9 mouse cellular contexts compared by ENCODE assay signal in the genomic region with DNA sequence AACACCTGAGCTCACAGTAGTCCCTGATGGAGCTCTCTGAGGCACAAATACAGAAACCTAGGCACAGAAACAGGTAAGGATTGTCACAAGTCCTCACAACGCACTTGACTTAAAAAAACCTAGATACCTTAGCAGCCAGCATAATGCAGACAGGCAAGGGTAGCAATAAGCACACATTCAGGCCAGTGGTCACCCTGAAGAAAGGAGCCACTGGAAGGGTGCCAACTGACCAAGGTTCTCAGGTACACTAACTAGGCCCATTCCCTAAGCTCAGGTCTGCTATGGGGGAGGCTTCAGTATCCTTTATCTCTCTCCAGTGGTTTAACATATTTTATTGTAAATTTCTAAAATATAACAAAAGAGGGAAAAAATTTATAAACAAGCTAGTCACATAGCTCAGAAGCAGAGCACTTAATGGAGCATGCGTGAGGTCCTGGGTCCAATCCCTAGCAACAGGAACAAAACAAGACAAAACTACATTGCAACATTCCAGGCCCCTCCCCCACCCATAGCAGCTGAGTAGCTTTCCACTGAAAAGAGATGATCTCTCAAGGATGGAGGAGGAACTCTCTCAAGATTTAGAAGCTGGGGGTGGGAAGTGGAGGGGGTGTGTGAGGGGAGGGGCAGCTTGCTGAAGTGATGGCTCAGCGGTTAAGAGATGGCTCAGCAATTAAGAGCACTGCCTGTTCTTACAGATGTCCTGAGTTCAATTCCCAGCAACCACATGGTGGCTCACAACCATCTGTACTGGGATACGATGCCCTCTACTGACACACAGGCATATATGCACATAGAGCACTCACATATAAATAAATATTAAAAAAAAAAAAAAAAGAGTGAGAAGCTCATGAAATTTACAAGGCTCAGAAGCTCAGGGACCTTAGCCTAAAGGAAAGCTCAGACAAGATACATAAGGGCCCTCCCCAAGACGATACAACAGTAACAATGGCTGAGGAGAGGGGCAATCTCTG. TPM values are rescaled to one million over a fixed set of nuclear protein-coding genes. Genes with fewer than 3 reads are reported as not detected.
DNase-seq lines count a peak whose midpoint lies in the region; TF ChIP-seq lines count a peak whose summit lies in the region.
"Had no signal": no experiment of that assay in that cellular context is flagged by ENCODE, and none has a peak within 500 bp of the region (broad histone marks: within the 10 kb centered on the region; RNA-seq: fewer than 3 reads in every experiment).

No protein-coding gene starts in this region.

- peak; percentile 56 for DNase-seq in gastrocnemius, postnatal 14 days
- DNase-seq in gastrocnemius, adult 8-10 months (ENCODE audit: low spot score in 2 of 2) = no peak
- DNase-seq in Muller cell, postnatal 12 days (ENCODE audit: inconsistent ontology term) = peak; percentile 88
- DNase-seq in heart, postnatal 4 days = peak; percentile 51
- DNase-seq in lung, postnatal 25 days (ENCODE audit: low spot score) = peak; percentile 78
- DNase-seq in T-cell, adult 2 months (ENCODE audit: low spot score) = no peak
- no peak for DNase-seq in cerebellum, postnatal 36 days
- no peak for DNase-seq in thymus, adult 2 months

- H3K27me3 ChIP-seq in thymus, adult 2 months (ENCODE audit: control insufficient read depth, insufficient read depth, low read length) = no peaks in the 10 kb centered on the region
- H3K27me3 ChIP-seq: limb, embryonic 12.5 days had no signal

- H3K36me3 ChIP-seq in thymus, adult 2 months (ENCODE audit: control insufficient read depth, insufficient read depth, low read length) = peaks cover 40% of the 10 kb centered on the region

- no peaks in the 10 kb centered on the region; the same call in 1 of the 2 replicates for H3K4me1 ChIP-seq in thymus, adult 2 months (replicated peaks; ENCODE audit: control insufficient read depth, insufficient read depth, low read length)
- H3K4me1 ChIP-seq: limb, embryonic 12.5 days had no signal

- no peak overlapping the region for H3K4me3 ChIP-seq in thymus, adult 2 months (ENCODE audit: control insufficient read depth, insufficient read depth, low read length)
- H3K4me3 ChIP-seq: limb, embryonic 12.5 days had no signal

- WGBS in thymus, adult 2 months = 97% methylated on average over 5 of the region's 5 CpGs

- intact Hi-C loops in gastrocnemius, postnatal 14 days (cut with DNase I; ENCODE audit: low total_unique reads) = no loop called here

- H3K27ac ChIP-seq in thymus, adult 2 months (ENCODE audit: control insufficient read depth, insufficient read depth, low read length) = no peak overlapping the region
- H3K27ac ChIP-seq: limb, embryonic 12.5 days had no signal

- no peak for TF ChIP-seq CTCF in thymus, adult 2 months (IDR thresholded peaks at IDR 0.05; ENCODE audit: borderline replicate concordance, control insufficient read depth, extremely low read depth, insufficient read depth, low read length, poor library complexity)

- no peak for TF ChIP-seq POLR2A in thymus, adult 2 months (IDR thresholded peaks at IDR 0.05; ENCODE audit: control insufficient read depth, extremely low read depth, insufficient read depth, low read length, poor library complexity)

RNA-seq across cellular contexts. Expression of a gene that starts 20.4 kb away (rescaled TPM):
- total RNA-seq in gastrocnemius, postnatal 14 days (2021) = 100 to 1,000 TPM; 222 to 236 TPM
- total RNA-seq in gastrocnemius, adult 8-10 months (2022) = 100 to 1,000 TPM; 160 to 179 (median 170) TPM
- total RNA-seq in heart, postnatal 4 days (2021) = 100 to 1,000 TPM; 355 to 365 TPM
- 121 and 130 TPM in 2 replicates for polyA plus RNA-seq in thymus, adult 2 months (2012; rRNA removed)

RNA-seq across cellular contexts. Expression of a gene that starts 50.1 kb away (rescaled TPM):
- total RNA-seq in gastrocnemius, postnatal 14 days (2021) = 10 to 100 TPM; 28.8 to 31.1 TPM
- 10 to 100 TPM; 33.2 to 42.3 (median 37.1) TPM for total RNA-seq in gastrocnemius, adult 8-10 months (2022)
- 10 to 100 TPM; 29.5 to 33.7 TPM for total RNA-seq in heart, postnatal 4 days (2021)
- 114 and 121 TPM in 2 replicates for polyA plus RNA-seq in thymus, adult 2 months (2012; rRNA removed)

Comparison
In these comparisons a context has a peak if more than half of its experiments do, and no peak if none do; other contexts are left out.
1. DNase-seq: peak in gastrocnemius, postnatal 14 days (single experiment), Muller cell, postnatal 12 days (single experiment), heart, postnatal 4 days (single experiment) and lung, postnatal 25 days (single experiment); none in gastrocnemius, adult 8-10 months (0 of 2), T-cell, adult 2 months (single experiment), cerebellum, postnatal 36 days (0 of 2) and thymus, adult 2 months (single experiment).